Mouse (Mus musculus): ENCODE measurements around the gene Gm10778. TPM values are rescaled to one million over a fixed set of nuclear protein-coding genes. Genes with fewer than 3 reads are reported as not detected.
"Not testable (repeated sequence)": the region's sequence is repeated elsewhere in the genome, so short reads cannot be mapped to it uniquely, and the experiment has no call there.

Gene Gm10778
- polyA plus RNA-seq, 1 experiment from 2014 or later, result 5.6 TPM

DNA sequence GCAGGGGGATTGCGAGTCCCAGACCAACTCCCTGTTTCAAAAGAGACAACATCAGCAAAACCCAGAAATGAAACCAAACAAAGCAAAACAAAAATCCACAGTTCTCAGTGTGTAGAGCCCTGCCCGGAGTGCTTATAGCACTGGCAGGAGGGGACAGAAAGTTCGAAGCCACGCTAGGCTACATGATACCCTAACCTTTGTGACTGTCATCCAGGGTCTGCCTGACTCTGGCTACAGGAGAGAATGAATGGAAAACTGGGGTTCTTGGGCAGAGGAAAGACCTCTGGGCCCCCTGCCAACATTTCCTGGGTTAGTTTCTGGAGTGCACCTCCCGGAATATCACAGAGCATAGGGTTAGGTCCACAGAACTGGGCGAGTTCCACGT, 21.0 kb upstream of the Gm10778 start:
- no peak for DNase-seq (ENCODE audit: low spot score)

DNA sequence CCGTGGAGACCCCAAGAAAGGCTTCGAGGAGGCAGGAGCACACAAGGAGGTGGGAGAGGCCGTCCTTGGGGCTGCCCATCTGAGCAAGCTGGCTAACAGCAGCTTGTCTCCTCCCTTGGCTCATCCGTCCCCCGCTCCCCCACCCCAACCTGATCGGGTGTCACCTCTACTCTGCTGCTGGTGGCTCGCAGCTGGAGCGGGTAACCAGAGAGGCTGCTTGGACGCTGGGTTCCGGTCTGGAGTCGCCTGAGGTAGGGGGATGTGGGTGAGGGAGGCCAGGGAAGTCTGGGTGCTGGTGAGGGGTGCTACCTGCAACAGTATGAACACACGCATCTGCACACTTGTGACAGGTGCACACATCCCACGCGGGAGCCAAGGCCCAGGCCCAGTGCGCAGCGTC, 20.5 kb upstream of the Gm10778 start, which contains the start of gene Ankrd24:
TSS of gene Ankrd24 (plus strand) at position 151 of the 400 bp plus-strand sequence.
- DNase-seq (ENCODE audit: low spot score), result no peak

DNA sequence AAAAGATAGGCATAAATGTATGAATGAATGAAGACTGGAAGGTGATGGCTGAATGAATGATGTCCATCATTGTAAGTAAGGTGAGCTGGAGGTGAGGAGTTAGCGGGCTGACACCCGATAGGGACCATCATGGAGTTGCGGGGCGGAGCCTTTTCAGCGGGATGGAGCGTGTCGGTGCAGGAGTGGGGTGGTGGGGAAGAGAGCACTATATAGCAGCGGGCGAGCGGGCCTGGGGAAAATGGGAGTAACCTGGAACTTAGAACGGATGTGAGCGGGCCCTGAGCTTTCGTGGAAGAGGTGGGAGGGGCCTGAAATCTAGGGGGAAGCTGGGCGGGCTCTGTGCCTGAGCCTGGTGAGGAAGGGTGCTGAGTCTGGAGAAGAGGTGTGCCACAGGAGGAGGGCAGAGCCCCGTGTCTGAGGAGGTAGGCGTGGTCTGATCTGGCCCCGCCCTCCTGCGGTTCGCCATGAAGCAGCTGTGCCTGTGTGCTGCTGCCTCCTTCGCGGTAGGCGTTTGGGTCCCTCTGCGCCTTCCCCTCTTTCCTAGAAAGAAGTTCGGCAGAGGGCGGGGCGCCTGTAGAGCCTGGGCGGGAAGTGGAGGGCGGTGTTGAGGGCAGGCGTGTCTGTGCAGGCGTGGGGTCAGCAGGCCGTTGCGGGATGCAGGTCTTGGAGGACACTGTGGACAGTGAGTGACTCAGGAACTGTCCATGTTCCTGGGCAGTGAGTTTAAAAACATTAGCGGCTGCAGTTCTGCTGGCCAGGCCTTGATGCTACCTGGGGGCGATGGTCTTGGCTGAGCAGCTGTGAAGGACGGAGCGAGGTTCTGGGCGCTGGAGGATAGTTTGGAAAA, 15.4 kb upstream of the Gm10778 start:
- peak; percentile 94 for DNase-seq (ENCODE audit: low spot score)

DNA sequence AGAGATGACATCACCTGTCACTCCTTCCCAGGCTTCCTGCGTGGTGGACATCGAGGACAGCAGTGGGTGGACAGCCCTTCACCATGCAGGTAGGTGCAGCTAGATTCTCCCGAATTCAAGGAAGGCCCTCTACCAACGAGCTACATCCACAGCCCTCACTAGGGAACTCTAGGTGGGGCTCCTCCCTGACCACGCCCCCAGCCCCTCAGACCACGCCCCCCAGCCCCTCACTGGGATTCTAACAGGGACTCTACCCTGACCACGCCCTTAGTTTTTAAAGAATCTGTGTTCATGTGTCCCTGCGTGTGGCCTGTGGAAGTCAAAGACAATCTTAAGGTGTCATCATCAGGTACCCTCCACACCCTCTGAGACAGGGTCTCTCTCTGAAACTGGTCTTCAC, 12.5 kb upstream of the Gm10778 start:
- no peak for DNase-seq (ENCODE audit: low spot score)

DNA sequence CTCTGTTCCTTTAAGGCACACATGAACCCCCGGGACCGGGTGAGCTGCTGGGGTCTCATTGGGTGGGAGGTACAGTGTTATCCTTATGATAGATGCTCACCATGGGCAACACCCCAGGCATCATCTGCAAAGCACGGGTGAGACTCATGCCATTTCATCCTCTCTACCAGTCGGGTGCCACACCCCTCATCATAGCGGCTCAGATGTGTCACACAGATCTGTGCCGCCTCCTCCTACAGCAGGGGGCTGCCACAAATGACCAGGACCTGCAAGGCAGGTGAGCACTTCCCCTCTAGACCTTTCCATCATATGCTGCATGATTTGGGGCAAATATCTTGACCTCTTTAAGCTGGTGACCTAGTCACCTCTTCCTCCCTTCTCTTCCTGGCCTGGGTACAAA, 10.8 kb upstream of the Gm10778 start:
- no peak for DNase-seq (ENCODE audit: low spot score)

DNA sequence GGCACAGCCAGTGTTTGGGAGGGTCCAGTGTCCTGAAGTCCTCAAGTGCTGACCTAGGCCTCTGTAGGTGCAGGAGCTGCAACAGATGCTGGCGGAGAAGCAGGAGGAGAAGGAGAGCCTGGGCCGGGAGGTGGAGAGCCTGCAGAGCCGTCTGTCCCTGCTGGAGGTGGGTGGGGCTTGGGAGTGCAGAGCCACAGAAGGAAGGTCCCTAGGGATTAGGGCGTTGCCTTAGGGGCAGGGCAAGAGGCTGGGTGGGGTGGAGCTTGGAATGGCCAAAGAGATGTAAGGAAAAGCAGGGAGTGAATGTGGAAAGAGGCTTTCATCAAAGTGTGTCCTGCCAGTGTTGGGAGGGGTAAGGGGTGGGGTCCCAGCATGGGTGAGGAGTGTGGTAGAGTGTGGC, 8.0 kb upstream of the Gm10778 start:
- not testable (repeated sequence) for DNase-seq (ENCODE audit: low spot score)

DNA sequence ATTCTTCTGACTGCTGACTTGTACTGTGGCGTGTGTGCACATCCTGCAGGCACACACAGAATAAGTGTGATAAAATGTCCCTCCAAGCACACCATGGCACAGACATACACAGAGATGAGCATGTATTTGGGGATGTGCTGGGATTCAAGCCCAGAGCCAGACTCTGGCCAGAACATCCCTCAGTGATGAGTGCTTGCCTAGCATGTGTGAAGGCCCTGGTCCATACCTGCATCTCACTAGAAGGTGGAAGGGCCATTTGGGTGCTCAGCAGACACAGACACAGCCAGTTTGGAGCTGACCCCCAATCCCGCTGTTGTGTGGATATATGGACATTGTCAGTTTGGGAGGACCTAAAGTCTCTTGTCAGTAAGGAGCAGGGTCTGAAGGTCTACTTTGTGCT, 7.3 kb upstream of the Gm10778 start:
- no peak for DNase-seq (ENCODE audit: low spot score)

DNA sequence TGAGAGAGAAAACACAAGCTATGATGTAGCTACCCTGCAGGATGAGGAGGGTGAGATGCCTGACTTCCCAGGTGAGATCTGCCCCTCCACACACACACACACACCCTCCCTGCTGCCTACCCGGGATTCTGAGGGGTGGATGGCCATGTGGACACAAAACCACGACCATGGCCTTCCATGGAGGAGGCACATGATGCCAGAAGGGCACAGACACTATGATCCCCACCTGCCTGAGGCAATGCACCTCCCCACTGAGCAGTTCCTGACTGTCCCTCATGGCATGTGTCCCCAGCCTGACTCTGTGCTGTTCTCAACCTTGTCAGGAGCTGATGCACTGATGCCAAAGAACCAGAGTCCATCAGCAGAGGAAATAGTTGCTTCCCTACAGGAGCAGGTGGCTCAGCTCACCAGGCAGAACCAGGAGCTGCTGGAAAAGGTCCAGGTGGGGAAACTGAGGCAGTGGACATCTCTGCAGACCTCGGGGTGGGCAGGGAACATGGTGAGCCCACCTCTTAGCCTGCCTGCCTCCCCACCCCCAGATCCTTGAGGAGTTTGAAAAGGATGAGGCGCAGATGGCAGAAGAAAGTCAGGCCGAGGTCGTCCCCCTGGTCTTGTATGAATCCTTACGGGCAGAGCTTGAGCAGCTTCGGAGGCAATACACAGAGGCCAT, 6.7 kb upstream of the Gm10778 start:
- no peak for DNase-seq (ENCODE audit: low spot score)

DNA sequence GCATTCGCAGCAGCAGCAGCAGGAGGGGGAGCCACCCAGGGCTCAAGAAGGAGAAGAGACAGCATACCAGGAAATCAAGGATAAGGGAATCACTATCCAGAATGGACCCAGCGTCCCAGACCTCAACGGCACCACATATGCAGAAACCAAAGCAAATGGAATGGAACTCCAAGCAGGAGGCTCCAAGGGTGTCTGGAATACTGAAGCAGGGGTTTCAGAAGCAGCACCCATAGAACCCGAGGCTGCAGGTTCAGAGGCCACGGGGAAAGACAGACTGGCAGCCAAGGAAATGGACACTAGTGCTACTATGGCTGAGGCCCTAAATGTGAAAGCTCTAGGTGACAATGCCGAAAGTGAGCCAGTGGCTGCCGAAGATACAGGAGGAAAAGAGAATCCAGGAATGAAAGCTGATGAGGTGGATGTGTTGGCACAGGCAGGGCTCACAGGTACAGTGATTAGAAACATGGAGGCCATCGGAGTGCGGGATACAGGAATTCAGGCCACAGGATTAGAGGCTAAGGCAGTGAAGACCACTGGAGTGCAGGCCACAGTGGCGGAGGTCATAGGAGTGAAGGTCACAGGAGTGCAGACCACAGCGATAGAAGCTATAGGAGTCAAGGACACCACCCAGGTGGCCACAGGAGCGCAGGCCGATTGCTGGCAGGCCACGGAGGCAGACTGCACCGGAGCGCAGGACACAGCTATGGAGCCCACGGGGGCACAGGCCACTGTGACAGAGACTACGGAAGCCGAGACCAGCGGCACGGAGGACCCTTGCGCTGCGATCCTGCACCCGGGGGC, 6.0 kb upstream of the Gm10778 start:
- DNase-seq (ENCODE audit: low spot score), result no peak

DNA sequence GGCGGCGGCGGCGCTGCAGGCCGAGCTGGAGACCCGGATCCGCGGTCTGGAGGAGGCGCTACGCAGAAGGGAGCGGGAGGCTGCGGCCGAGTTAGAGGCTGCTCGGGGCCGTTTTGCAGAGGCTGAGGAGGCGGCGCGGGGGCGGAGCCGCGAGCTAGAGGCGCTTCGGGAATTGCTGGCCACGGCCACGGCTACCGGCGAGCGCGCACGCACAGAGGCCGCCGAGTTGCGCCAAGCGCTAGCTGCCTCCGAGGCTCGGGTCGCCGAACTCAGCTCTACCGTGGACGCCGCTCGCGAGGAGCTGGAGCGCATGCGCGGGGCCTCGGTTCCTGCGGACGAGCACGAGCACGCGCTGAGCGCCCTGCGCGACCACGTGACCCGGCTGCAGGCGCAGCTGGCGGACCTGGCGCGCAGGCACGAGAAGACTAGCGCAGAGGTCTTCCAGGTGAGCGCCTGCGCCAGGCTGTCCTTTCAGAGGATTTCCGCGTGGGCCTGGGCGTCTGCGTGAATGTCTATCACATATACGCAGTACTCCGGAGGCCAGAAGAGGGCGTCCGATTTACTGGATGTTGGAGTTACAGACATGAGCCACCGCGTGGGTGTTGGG, 5.3 kb upstream of the Gm10778 start:
- DNase-seq (ENCODE audit: low spot score), result peak; percentile 97

DNA sequence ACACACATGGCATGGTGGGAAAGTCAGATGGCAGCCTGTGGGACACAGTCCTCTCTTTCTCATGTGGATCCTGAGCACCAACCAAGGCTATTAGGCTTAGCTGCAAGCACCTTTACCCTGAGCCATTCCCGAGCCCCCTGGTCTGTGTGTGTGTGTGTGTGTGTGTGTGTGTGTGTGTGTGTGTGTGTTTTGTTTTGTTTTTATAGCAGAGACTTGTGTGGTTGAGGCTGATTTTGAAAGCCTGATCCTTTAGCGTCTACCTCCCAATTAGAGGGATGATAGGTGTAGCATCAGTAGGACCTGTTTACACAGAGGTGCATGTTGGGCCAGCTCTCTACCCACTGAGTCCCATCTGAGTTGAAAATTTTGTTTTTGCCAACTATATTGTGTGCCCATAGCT, 4.7 kb upstream of the Gm10778 start:
- no peak for DNase-seq (ENCODE audit: low spot score)

DNA sequence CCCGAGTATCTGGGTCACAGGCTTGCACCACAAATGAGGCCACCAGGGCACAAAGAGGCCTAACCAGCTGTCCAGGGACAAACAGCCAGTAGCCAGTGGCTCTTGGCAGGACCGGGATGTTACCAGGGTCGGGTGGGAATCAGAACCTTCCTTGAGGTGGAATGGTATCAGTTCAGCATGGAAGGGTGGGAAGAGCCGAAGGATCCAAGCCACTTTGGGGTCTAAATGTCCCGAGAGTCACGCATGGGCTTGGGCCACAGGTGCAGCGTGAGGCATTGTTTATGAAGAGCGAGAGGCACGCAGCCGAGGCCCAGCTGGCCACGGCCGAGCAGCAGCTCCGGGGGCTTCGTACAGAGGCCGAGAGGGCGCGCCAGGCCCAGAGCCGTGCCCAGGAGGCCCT, 4.1 kb upstream of the Gm10778 start:
- DNase-seq (ENCODE audit: low spot score), result no peak

DNA sequence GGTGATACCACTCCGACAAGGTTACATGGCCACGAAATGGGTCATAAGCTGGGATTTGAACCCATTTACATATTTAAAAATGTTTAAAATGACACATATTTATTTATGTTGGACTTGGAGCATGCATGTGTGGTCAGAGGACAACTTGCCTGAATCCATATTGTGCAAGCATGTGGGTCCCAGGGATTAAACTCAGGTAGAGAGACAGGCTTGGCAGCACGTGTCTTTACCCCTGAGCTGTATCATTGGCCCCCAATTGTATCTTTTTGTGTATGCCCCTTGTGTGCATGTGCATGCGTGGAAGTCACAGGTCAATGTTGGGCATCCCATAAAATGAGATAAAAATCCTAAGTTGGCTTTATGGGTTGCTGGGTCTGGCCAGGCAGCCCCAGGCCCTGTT, 3.5 kb upstream of the Gm10778 start:
- no peak for DNase-seq (ENCODE audit: low spot score)

DNA sequence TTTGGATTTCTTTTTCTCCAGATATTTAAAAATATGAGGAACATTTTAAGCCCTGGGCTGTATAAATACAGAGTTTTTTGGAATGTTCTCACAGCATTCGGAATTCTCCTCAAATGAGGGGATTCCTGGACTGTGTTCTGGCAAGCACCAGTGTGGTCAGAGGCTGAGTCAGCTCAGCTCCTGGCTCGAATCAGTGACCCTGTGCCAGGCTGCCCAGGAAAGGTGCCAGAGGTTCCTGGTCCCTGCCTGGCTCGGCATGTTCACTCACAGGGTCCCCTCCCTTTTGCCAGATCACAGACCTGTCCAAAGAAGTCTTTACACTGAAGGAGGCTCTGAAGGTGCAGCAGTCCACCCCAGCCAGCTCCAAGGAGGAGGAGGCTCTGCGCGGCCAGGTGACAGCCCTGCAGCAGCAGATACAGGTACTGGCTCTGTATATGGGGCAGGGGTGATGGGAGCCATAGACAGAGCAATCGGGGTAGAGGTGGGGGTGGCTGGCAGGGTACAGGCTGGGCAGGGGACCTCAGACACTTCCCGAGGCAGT, 2.8 kb upstream of the Gm10778 start:
- no peak for DNase-seq (ENCODE audit: low spot score)

DNA sequence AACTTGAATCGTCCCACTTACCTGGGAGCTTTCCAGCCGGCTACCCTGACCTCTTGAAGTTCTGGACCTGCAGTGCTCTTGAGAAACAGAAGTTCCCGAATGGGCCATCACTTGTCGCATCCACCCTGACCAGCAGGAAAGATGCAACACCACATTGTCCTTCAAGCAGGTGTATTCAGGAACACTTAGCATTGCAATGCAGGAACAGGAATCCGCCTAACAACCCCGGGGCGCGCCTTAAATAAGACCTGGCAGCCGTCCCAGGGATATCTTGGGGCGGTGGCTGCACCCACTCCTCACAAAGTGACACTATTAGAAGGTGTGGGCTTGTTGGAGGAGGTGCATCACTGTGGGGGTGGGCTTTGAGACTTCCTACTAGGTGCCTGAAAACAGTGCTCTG, 6.3 kb downstream of the Gm10778 start:
- DNase-seq (ENCODE audit: low spot score), result no peak

DNA sequence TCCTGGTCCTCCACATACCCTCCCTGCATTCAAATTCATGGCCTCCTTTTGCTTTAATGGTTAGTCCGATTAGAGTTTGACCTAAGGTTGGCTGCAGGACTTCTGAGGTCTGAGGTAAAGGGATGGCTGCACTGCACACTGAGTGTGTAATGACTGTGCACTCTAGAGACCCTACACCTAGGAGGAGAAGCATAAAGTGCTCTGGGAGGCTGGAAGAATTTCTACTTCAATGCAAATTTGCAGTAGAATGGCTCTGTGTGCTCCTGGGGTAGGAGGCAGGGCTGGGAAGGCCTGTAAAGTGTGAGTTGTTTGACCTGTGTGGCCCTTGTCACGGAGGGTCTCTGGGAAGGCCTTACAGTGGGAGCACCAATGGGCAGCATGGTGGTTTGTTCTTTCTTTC, 7.3 kb downstream of the Gm10778 start:
- no peak for DNase-seq (ENCODE audit: low spot score)

DNA sequence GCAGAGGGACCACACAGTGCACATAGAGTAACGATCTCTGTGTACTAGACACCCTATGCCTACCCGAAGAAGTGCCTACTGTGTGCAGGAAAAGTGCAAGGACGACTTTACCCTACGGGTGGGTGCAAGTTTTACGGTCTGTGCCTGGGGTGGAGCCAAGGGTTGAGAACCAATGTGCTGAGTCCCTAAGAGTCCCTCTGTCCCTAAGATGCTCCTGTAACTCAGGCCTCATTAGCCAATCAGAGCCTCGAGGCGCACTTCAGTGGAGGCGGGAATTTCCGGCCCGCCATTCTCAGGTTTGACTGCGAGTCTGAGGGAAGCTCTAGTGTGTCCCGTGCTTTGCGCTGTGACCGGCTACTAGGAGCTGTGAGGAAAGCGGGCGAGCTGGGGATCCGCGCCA, 38.3 kb downstream of the Gm10778 start:
- not testable (repeated sequence) for DNase-seq (ENCODE audit: low spot score)

DNA sequence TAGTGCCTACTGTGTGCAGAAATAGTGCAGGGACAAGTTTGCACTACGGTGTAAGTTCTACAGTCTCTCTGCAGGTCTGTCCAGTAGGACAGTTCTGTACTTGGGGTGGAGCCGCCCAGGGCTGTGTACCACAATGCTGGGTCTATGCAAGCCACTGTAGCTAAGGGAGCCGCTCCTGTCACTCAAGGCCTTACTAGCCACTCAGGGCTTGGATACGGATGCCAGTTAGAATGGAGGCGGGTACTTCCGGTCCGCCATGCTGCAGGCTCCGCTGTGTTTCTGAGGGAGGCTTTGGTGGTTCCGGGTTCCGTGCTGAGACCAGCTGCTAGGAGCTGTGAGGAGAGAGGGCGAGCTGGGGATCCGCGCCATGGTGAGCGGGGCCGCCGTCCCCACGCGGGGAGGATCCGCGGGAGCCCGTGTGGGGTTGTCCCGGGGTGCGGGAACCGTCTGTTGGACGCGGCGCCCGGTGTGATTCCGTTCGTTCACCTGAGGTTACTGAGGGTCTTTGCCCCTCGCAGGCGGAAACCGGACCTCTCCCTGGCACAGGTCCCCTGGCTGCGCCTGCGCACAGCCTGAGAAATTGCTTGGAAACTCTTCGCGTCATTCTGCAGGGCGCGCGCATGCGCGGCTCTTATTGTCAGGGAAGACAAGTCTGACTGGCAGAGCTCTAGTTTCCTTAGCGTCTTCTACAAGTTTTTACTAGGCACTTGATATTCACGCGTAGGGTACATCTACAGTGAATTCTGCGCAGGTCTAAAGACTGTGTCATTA, 55.9 kb downstream of the Gm10778 start, which contains the start of gene Zfp433:
TSS of gene Zfp433 (plus strand) at position 295 of the 771 bp plus-strand sequence.
- not testable (repeated sequence) for DNase-seq (ENCODE audit: low spot score)
